Mouse (Mus musculus) CH12.LX (cell line): Measurements from ENCODE around the gene Wee2. TPM values are rescaled to one million over a fixed set of nuclear protein-coding genes. Genes with fewer than 3 reads are reported as not detected.

Experiments used
- DNase-seq: peaks from one replicate; pipeline ENCODE4 v3.0.0-alpha.2; 2013; ENCODE audit errors: extremely low read depth
- H3K27ac ChIP-seq: 2 replicates; pipeline ENCODE4 v1.5.1; 2012; ENCODE audit warnings: low read depth, mild to moderate bottlenecking, control low read depth, moderate library complexity; ENCODE audit not compliant: insufficient read depth
- H3K27me3 ChIP-seq: replicated peaks from 2 replicates; pipeline ENCODE3; 2012; ENCODE audit warnings: inconsistent platforms
- H3K36me3 ChIP-seq, 2 experiments: replicated peaks in 1 of 2; 2 replicates each; pipeline versions ENCODE3 to v1.6.1; 2012; ENCODE audit warnings: inconsistent platforms in 1 of 2, low read length in 1 of 2, mild to moderate bottlenecking in 1 of 2, mixed read lengths in 1 of 2, moderate library complexity in 1 of 2; ENCODE audit not compliant: control insufficient read depth in 1 of 2, insufficient read depth in 1 of 2
- H3K4me1 ChIP-seq, 2 experiments: 2 replicates each; pipeline ENCODE4 v1.6.1; 2012; ENCODE audit warnings: inconsistent platforms in 1 of 2, moderate library complexity in 1 of 2; ENCODE audit not compliant: insufficient read depth in 2 of 2, control insufficient read depth in 1 of 2
- H3K4me2 ChIP-seq: 2 replicates; pipeline ENCODE4 v1.6.1; 2012; ENCODE audit warnings: low read depth, mild to moderate bottlenecking, control low read depth; ENCODE audit not compliant: poor library complexity, insufficient read depth, severe bottlenecking
- H3K4me3 ChIP-seq, 3 experiments: fragments of 150-350 bp in 1 of 3; sonication (generic) in 1 of 3; replicated peaks in 1 of 3; 2 replicates each; pipeline versions ENCODE3 to v1.5.1; 2011 to 2012; ENCODE audit warnings: low read depth in 2 of 3, low read length in 2 of 3, mild to moderate bottlenecking in 2 of 3, moderate library complexity in 2 of 3, control low read depth in 1 of 3, improper control_type of control experiment in 1 of 3, inconsistent platforms in 1 of 3, mixed read lengths in 1 of 3; ENCODE audit not compliant: poor library complexity in 1 of 3
- H3K79me2 ChIP-seq: replicated peaks from 2 replicates; pipeline ENCODE4 v1.6.1; 2012; ENCODE audit warnings: mild to moderate bottlenecking, moderate library complexity; ENCODE audit not compliant: control insufficient read depth, poor library complexity, insufficient read depth, severe bottlenecking; ENCODE audit errors: extremely low read depth
- H3K9ac ChIP-seq: 2 replicates; pipeline ENCODE4 v1.6.1; 2012; ENCODE audit warnings: low read depth, mild to moderate bottlenecking, control low read depth, moderate library complexity; ENCODE audit not compliant: insufficient read depth
- H3K9me3 ChIP-seq: replicated peaks from 2 replicates; pipeline ENCODE3; 2012; ENCODE audit warnings: low read length, inconsistent platforms, mixed read lengths
- BHLHE40 ChIP-seq: IDR thresholded peaks from 2 replicates; pipeline ENCODE4 v1.6.1; 2011; ENCODE audit warnings: mild to moderate bottlenecking, low read depth, low read length, improper control_type of control experiment
- CTCF ChIP-seq, 2 experiments: IDR thresholded peaks in 1 of 2; conservative IDR thresholded peaks in 1 of 2; 2 replicates each; pipeline ENCODE4 v1.5.1; 2011 to 2012; ENCODE audit warnings: low read depth in 2 of 2, low read length in 2 of 2, improper control_type of control experiment in 1 of 2, inconsistent platforms in 1 of 2, mild to moderate bottlenecking in 1 of 2, moderate library complexity in 1 of 2
- E2F4 ChIP-seq: IDR thresholded peaks from 2 replicates; pipeline ENCODE4 v1.6.1; 2011; ENCODE audit warnings: low read depth, low read length, improper control_type of control experiment; ENCODE audit not compliant: insufficient replicate concordance
- EP300 ChIP-seq: IDR thresholded peaks from 2 replicates; pipeline ENCODE4 v1.6.1; 2011; ENCODE audit warnings: low read length, improper control_type of control experiment
- ETS1 ChIP-seq: conservative IDR thresholded peaks from 2 replicates; pipeline ENCODE4 v1.6.1; 2012; ENCODE audit warnings: low read depth, mild to moderate bottlenecking, inconsistent platforms, low read length, improper control_type of control experiment, moderate library complexity
- GABPA ChIP-seq: IDR thresholded peaks from 2 replicates; pipeline ENCODE4 v1.6.1; 2012; ENCODE audit warnings: low read depth, low read length, improper control_type of control experiment, inconsistent platforms; ENCODE audit not compliant: insufficient replicate concordance
- IRF4 ChIP-seq: IDR thresholded peaks from 2 replicates; pipeline ENCODE4 v1.6.1; 2014; ENCODE audit warnings: low read depth, mild to moderate bottlenecking, inconsistent platforms, low read length, improper control_type of control experiment
- JUN ChIP-seq: IDR thresholded peaks from 2 replicates; pipeline ENCODE4 v1.6.1; 2011; ENCODE audit warnings: low read depth, mild to moderate bottlenecking, low read length, improper control_type of control experiment, moderate library complexity; ENCODE audit not compliant: insufficient read depth
- JUND ChIP-seq: conservative IDR thresholded peaks from 2 replicates; pipeline ENCODE4 v1.6.1; 2011; ENCODE audit warnings: low read depth, low read length, improper control_type of control experiment
- MAX ChIP-seq: IDR thresholded peaks from 2 replicates; pipeline ENCODE4 v1.6.1; 2011; ENCODE audit warnings: low read length, improper control_type of control experiment
- MEF2A ChIP-seq: IDR thresholded peaks from 2 replicates; pipeline ENCODE4 v1.6.1; 2014; ENCODE audit warnings: low read depth, mild to moderate bottlenecking, inconsistent platforms, low read length, improper control_type of control experiment, borderline replicate concordance
- MXI1 ChIP-seq: IDR thresholded peaks from 2 replicates; pipeline ENCODE4 v1.6.1; 2011; ENCODE audit warnings: mild to moderate bottlenecking, low read depth, low read length, improper control_type of control experiment
- MYC ChIP-seq: IDR thresholded peaks from 2 replicates; pipeline ENCODE4 v1.6.1; 2011; ENCODE audit warnings: low read depth, mild to moderate bottlenecking, improper control_type of control experiment, low read length
- NELFE ChIP-seq: IDR thresholded peaks from 2 replicates; pipeline ENCODE4 v1.6.1; 2011; ENCODE audit warnings: low read depth, low read length, improper control_type of control experiment
- NRF1 ChIP-seq: IDR thresholded peaks from 2 replicates; pipeline ENCODE4 v1.6.1; 2014; ENCODE audit warnings: low read depth, mild to moderate bottlenecking, inconsistent platforms, low read length, improper control_type of control experiment, moderate library complexity
- POLR2A ChIP-seq: IDR thresholded peaks from 2 replicates; pipeline ENCODE4 v1.6.1; 2011; ENCODE audit warnings: low read depth, mild to moderate bottlenecking, improper control_type of control experiment, low read length
- SIN3A ChIP-seq: IDR thresholded peaks from 2 replicates; pipeline ENCODE4 v1.6.1; 2012; ENCODE audit warnings: low read length, improper control_type of control experiment, inconsistent platforms
- TCF12 ChIP-seq: IDR thresholded peaks from 2 replicates; pipeline ENCODE4 v1.6.1; 2014; ENCODE audit warnings: low read depth, mild to moderate bottlenecking, inconsistent platforms, low read length, improper control_type of control experiment
- USF2 ChIP-seq: conservative IDR thresholded peaks from 2 replicates; pipeline ENCODE4 v1.6.1; 2011; ENCODE audit warnings: low read depth, low read length, improper control_type of control experiment
- dilution Hi-C: fragments of 300-500 bp; cut with MboI; formaldehyde crosslinking; loops from 2 replicates; pipeline ENCODE4 v1.14.3; 2020; ENCODE audit warnings: low sequenced_read_pairs; ENCODE audit not compliant: extremely low pct_unique_long_range_greater_than_20kb, extremely low pct_ligation_motif_present
- in situ Hi-C: fragments of 300-500 bp; cut with MboI; formaldehyde crosslinking; loops from 3 replicates; pipeline ENCODE4 v1.14.3; 2019; ENCODE audit warnings: low sequenced_read_pairs, low pct_ligation_motif_present, low pct_unique_long_range_greater_than_20kb, mixed read lengths
- polyA plus RNA-seq: library from polyadenylated mRNA; unstranded; fragments of >175 nt; gene quantifications from 2 replicates; pipeline ENCODE4 v1.2.1, GENCODE M21; 2012; ENCODE audit warnings: low read depth; ENCODE audit not compliant: insufficient read length
- total RNA-seq, 2 experiments: library from RNA; depleted of rRNA; stranded (reverse); fragments of 300-350 nt in 1 of 2; fragments of >200 nt in 1 of 2; gene quantifications; 2 replicates each; pipeline ENCODE4 v1.2.3; 2012 to 2014

The Wee2 gene
- total and polyA plus RNA-seq, 3 experiments, result not detected

- H3K27ac ChIP-seq, result no peak overlapping the region
- no peak for DNase-seq
- H3K9ac ChIP-seq, result peak overlapping the region; percentile 56; the same call in 1 of the 2 replicates
- peak overlapping the region; percentile 59 to 85 (median 68) for H3K4me3 ChIP-seq
- H3K36me3 ChIP-seq, result no peaks in the 10 kb centered on the region
- H3K4me2 ChIP-seq, result peak overlapping the region; percentile 77
- in situ Hi-C loops, result no loop called here
- no peaks in the 10 kb centered on the region for H3K79me2 ChIP-seq
- TF ChIP-seq EP300 (no peak), USF2 (no peak), MAX (no peak), BHLHE40 (no peak), E2F4 (no peak), CTCF (conservative IDR thresholded peaks at IDR 0.05 in 1 of 2, IDR thresholded peaks at IDR 0.05 in 1 of 2; ENCODE audit: low read depth in 2 of 2, low read length in 2 of 2) (no peak), JUN (no peak), MEF2A (no peak), MXI1 (no peak), GABPA (no peak), MYC (no peak), JUND (no peak), SIN3A (no peak), NRF1 (no peak)
- no peaks in the 10 kb centered on the region for H3K9me3 ChIP-seq
- peaks cover 28 to 56% of the 10 kb centered on the region in 2 experiments for H3K4me1 ChIP-seq
- H3K27me3 ChIP-seq, result peaks cover 9% of the 10 kb centered on the region
- dilution Hi-C loops, result no loop called here
These were observed 4.2 kb upstream of the Wee2 start for GRCm38 (mm10) chr6:40434697-40435096.

- H3K79me2 ChIP-seq, result no peaks in the 10 kb centered on the region
- H3K27me3 ChIP-seq, result peaks cover 10% of the 10 kb centered on the region
- DNase-seq, result no peak
- H3K4me3 ChIP-seq, result peak overlapping the region; percentile 59 to 85 (median 68)
- dilution Hi-C loops (no loop called here), in situ Hi-C loops (no loop called here)
- peak overlapping the region; percentile 77 for H3K4me2 ChIP-seq
- H3K36me3 ChIP-seq, result no peaks in the 10 kb centered on the region
- H3K9ac ChIP-seq, result peak overlapping the region; percentile 56
- peaks cover 28 to 49% of the 10 kb centered on the region in 2 experiments for H3K4me1 ChIP-seq
- H3K9me3 ChIP-seq, result no peaks in the 10 kb centered on the region
- no peak for TF ChIP-seq ETS1
- no peak for TF ChIP-seq E2F4
- no peak for TF ChIP-seq TCF12
- 0 out of 2 replicates have a peak, but pooled peaks have one; percentile 22 for TF ChIP-seq IRF4
- TF ChIP-seq BHLHE40, result no peak
- TF ChIP-seq NELFE, result no peak
- no peak for TF ChIP-seq POLR2A
- no peak overlapping the region for H3K27ac ChIP-seq
These were observed 3.5 kb upstream of the Wee2 start for GRCm38 (mm10) chr6:40435151-40436046.
